Mouse (Mus musculus) neutrophil, adult 5-6 weeks (primary cell): ENCODE measurements around the gene Nmnat2. TPM values are rescaled to one million over a fixed set of nuclear protein-coding genes. Genes with fewer than 3 reads are reported as not detected.

Source experiments
- ATAC-seq: fragments of 151-379, 151-347 bp; 2 replicates; pipeline ENCODE4 v1.8.0; 2017; ENCODE audit warnings: mild to moderate bottlenecking, moderate TSS enrichment; ENCODE audit not compliant: insufficient number of reproducible peaks, poor library complexity, low FRiP score, severe bottlenecking; ENCODE audit errors: extremely low read depth
- total RNA-seq: library from RNA; stranded (forward); fragments of 200-1000 nt; gene quantifications from 2 replicates; pipeline ENCODE4 v1.2.3, GENCODE M21; 2017

Nmnat2 gene
- total RNA-seq, 1 experiment from 2014 or later: 0.12 TPM

DNA sequence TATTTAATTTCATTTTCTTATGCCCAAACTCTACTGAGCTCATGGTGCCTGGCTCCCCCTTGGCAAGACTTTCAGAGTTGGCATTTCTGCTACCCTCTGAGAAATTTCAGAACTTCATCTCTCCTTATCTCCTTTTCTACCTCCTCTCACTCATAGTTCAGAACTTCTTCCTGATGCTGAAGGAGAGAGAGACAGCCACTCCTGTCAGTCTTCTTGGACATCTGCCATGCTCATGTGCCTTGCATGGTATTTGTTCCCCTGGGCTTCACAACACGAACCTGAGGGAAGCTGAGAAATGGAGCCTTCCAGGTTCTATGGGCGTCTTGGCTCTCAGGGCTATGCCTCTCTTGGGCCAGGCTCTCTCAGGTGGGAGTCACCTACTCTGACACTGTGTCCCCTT, 87.5 kb downstream of the Nmnat2 start:
- no peak for ATAC-seq

DNA sequence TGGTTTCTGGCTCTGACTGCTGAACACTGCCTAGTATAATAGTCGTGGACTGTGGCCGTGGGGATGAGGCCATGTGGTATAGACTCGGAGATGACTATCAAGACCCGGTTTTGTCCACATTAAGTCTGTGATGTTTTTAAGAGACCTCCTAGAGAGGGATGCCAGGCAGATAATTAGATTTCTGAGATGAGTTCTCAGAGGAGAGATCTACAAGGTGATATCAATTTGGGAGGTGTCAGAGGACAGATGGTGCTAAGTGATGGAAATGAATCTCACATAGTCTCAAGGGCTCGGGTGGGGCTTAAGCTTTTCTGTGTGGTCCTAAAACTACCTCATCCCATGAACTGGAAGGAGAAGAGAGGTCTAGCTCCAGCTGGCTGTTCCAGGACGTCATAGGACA, 88.5 kb downstream of the Nmnat2 start:
- no peak for ATAC-seq

DNA sequence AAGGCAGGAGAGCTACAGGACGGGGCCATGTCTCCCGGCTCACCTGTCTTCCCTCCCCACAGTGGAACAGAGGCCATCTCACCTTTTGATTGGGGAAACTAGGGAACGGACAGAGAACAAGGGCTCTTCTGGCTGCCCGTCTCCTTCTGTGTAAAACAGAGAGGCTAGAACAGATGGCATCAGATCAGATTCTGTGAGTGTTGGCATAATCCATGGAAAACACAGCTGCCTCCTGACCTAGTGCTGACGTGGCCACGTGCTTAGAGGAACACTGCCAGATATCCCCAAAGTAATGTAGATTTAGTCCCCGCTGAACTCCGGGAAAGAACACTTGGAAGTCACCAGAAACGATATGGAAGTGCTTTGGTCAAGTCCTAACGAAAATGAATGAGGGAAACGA, 90.6 kb downstream of the Nmnat2 start:
- no peak for ATAC-seq

DNA sequence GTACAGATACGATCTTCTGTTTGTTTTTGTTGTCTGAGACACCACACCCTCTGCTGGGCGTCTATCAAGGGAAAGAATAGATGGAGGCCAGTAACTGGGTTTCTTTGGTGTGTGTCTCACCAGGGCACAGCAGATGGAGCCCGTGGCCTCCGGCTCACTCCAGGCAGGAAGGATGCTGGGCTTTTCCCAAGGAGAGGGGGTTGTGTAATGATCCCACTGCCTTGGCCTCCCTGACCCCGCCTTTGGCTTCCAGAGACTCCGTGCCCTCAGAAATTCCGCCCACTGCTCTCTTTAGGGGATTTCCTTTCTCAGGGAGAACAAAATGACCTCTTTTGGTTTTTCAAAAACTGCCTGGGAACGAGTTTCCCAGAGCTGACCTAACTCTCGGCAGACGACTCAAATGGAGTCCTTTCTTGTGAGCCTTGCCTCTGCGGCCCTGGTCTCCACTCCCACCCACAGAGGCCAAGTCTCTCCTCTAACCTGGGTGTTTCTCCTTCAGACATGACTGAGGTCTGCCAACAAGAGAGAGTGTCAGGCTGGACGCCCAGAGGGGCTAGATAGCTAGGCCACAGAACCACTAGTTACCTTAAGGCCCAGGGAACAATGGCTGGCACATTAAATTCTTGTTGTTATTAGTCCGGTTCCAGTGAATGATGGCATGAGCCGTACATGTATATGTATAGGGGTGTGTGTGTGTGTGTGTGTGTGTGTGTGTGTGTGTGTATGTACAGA, 93.5 kb downstream of the Nmnat2 start:
- ATAC-seq: no peak

DNA sequence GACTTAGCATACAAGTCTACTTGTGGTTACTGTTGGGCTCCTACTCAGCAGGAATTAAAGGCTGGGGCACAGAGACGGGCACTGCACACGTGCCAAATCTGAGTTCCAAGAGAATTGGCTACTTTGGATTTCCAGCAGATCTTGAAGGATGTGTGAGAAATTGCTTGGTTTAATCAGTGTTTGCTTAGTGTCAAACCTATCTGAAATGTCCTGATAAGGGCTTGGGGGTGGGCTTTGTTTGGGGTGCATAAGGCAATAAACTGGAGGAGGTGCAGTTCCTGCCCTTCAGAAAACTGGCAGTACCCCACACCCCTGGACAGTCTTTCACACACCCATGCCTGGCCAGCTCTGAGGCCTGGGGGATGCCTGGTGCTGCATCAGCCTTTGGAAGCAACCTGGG, 94.7 kb downstream of the Nmnat2 start:
- no peak for ATAC-seq

DNA sequence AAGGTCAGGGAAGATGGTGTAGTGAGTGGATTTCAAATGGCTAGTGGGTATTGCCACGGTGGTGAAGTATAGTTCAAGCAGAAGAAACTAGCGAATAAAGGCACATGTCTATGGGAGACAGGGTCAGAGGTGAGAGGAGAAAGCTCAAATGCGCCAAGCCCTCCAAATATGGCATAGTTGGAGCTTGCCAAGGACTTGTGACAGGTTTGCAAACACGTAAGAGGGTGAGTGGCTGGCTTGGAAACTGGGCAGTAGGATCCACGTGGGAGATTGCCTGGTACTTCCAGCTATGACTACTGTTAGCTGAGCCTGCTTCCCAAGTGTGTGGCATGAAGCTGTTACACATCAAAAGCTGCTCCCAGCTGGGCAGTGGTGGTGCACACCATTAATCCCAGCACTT, 96.7 kb downstream of the Nmnat2 start:
- ATAC-seq: no peak

DNA sequence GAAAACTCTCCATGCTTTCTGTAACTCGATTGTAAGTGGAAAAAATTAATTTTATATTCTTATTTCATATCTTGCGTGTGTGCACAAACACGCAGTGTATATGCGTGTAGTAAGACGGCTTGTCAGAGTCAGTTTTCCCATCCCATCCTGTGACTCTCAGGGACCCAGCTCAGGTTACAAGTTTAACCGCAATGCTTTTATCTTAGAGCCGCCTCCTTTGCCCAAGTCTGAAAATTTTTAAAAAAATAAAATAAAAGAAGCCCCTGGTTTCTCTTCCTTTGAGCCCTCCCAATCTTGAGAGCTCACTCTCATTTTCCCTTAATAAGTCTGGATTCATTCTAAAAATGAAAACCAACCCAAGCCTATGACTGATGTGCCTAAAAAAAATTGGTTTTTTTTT, 98.8 kb downstream of the Nmnat2 start:
- ATAC-seq: no peak

DNA sequence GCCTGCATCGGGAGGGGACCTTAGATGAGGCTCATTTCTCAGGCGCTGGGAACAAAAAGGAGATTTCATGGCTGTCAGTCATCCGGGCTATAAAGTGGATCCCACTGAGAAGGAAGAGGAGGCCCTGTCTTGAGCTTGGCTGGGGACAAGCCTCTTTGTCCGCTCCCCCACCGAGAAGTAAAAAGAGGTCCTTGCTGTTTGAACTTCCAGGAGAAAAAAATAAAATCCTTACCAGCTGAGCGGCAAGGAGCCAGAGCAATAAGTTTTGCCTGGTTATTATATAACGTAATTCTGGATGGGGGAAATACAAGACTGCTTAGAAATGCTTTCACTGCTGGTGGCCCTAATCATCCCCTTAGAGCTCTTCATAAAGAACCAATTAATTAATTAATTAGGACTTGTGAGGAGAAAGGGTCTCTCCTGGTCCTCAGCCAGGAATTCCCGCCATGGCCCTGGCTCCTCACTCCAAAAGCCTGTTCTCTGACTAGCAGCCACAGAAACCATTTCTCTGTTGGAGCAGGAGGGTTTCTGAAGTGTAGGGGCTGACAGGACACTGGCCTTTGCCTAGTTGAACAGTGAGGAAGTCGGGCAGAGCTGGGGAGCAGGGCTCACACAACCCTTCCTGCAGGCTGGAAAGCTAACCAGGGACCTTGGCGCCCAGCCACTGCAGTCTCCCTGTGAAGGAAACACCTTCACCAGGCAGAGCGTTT, 99.5 kb downstream of the Nmnat2 start:
- ATAC-seq: no peak

DNA sequence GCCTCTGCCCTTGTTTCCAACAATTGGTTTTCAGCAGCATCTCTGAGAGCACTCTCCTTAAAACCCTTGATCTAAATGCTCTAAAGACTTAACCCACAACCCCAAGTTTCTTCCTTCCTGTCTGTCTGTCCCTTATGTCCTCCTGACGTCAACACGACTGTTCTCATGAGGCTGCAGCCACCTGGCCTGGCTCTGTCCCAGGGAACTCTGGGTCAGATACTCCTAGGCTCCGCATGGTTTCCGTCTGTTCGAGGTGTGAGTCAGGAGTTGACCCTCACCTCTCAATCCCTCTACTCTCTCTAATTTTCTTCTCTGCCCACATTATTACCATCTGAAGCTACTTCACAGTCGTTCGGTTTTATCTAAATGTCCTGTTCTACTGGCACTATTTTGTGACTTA, 103.5 kb downstream of the Nmnat2 start:
- ATAC-seq: no peak

DNA sequence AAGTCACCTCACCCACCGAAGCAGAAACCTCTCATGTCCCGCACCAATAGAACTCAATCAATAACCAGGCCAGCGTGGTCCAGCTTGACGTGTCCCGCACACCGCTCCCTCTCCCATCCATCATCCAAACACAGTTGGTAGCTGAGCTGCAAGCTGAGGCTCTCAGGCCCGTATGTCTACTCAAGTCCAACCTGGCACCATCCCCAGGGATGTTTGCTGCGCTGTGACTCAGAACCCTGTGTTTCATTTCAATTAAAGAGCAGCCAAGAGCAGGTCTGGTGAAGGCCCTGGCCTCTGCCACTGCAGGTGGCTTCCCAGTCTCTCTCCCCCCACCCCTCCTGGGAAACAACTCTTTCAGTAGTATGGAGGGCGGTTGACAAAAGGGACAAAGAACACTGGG, 104.8 kb downstream of the Nmnat2 start:
- no peak for ATAC-seq

DNA sequence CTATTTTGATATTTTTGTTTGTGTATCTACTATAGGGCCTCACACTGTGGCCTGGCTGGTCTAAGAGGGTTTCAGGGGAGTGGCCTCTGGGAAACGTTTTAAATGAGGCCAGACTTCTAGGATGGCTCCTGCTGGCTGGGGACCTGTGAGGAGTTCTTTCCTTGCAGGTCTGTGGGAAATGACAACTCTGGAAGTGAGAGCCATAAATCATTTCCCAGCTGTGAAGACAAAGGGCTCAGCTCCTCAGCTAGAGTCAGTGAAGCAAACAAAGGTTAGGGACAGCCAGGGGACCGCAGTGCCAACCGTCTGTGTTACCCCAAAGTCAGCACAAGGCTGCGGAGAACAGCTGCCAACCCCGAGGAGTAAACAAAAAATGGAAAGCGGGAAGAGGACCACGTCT, 107.8 kb downstream of the Nmnat2 start:
- no peak for ATAC-seq

DNA sequence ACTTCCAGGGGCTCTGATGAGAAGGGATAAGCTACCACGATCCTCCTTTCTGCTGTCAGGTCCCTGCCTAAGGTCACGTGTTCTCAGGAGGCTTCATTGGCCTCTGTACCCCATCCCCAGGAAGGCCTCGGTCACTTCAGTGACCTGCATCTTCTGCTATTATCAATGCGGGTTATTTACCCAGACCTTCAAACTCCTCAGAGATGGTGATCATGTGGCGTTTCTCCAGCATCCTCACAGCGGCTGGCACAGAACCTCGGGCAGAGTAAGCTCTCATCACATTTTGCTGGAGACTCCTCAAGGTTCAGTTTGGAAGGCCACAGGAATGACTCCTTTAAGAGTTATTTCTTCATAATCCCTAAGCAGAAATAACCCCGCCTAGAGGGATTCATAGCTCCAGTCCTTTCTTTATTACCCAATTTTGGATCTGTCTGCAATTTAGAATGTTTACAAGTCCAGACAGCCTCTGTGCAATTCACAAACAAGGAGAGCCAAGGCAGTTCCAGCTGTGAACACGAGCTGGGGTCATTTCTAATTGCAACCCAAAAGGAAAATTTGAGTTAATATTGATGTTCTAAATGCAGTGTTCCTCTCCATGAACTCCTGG, 110.1 kb downstream of the Nmnat2 start:
- no peak for ATAC-seq

DNA sequence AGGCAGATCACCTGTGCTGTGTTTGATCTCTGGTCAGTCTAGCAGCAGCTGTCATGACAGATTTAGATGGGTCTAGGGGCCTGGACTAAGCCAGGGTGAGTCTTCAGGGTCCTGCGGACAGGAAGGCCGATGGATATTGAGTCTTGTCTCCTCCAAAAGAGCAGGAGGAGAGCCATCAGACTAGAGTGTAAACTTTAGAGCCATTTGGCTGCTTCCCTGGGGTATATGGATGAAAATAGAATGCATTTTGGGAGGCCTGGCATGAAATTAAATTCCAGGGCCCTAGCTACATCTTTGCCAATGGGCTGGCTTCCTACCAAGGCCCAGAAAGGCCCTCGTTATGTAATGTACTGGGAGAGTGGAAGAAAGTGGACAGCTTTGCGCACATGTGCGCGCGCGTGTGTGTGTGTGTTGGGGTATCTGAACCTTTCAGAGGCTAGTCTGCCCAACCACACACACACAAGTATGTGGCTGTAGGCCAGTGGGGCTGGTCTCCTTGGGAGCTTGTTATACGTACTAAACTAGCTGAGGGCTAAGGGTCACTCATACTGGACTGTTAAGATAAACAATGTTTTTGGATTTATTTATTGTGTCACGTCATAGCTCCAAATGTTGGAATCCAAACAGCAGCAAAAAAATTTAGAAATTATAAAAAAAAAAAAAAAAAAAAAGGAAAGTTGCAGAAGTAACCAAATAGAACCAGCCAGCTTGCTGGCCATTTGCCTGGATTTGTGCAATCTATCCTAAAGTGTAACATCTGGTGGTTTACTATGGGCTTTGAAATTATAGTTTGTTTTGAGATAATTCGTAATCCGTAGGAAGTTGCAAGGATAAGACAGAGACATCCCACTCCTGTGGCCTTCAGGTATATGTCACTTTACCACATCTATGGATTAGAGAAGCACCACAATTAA, 110.9 kb downstream of the Nmnat2 start:
- ATAC-seq: no peak

DNA sequence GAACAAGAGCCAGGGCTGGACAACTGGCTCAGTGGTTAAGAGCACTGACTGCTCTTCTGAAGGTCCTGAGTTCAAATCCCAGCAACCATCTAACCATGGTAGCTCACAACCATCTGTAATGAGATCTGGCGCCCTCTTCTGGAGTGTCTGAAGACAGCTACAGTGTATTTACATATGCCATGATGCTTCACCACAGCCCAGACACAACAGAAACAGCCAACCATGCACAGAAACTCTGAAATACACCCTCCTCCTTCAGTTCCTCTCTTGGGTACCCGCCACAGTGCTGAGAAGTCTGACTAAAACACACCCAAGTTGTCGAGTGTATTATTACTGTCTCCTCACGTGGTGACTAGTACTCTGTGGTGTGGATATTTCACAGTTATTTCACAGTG, 111.6 kb downstream of the Nmnat2 start:
- ATAC-seq: no peak

DNA sequence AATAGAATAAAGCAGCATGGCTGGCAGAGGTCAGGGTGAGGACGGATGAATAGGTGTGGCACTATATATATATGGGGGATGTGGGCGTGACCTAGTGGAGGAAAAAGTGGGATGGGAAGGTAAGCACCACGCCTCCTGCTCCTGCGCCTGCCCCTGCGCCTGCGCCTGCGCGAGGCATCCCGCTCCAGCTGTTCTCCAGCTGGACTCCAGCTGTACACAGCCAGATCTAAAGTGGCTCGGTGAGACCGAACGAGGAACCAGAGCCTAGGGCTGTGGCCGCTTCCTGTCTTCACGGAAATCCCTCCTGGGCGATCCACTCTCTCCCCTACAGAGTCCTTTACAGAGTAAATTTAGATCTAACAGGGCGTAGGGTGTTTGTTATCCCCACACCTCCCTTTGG, 116.8 kb downstream of the Nmnat2 start:
- ATAC-seq: no peak

DNA sequence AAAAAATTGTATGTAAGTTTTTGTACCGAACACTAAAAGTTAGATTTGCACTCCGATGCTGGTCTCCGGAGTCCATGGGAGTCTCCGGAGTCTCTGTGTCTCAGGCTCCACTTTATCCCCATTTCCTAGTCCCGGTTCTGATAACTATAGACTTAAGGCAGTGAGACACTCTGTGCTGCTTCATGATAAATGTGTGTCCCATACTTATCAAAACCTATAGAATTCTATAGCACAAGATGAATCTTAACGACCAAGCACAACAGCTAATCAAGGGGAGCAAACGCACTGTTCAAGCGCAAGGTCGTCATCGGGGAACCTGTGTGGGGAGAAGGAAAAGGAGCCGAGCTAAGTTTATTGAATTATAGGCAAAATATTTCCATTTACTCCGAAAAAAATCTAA, 117.2 kb downstream of the Nmnat2 start:
- no peak for ATAC-seq

DNA sequence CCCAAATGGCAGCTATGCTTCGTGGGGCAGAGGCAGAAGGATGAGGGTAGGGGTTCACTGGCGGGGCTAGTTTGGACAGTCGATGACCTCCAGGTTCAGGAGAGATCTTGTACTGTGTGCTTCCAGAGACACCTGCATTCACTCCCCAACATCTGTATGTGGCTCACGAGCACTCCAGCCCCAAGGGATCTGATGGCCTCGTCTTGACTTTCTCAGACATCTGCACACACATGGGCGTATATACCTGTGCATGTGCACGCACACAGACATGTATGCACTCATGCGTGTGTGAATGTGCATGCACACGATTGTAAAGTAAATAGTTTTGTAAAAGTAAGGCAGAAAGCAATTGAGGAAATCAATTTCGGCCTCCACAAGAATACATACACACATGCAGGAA, 117.9 kb downstream of the Nmnat2 start:
- ATAC-seq: no peak

DNA sequence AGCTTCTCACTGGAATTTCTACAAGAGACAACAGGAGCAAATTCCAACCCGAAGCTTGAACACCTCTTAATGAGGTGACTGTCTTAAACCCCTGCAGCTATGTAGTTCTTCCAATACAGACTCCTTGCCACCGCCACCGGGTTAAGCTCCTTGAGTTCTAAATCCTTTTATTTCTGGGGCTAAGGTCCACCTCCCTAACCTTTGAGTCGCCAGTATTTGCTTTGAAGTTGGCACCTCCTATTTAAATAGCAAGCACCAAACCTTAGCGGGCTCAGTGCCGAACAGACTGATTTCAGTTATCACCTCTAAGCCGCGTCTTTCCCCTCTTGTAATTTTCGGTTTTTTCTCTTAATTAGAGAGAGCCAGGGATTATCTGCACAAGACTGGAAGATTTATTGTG, 118.6 kb downstream of the Nmnat2 start:
- no peak for ATAC-seq

DNA sequence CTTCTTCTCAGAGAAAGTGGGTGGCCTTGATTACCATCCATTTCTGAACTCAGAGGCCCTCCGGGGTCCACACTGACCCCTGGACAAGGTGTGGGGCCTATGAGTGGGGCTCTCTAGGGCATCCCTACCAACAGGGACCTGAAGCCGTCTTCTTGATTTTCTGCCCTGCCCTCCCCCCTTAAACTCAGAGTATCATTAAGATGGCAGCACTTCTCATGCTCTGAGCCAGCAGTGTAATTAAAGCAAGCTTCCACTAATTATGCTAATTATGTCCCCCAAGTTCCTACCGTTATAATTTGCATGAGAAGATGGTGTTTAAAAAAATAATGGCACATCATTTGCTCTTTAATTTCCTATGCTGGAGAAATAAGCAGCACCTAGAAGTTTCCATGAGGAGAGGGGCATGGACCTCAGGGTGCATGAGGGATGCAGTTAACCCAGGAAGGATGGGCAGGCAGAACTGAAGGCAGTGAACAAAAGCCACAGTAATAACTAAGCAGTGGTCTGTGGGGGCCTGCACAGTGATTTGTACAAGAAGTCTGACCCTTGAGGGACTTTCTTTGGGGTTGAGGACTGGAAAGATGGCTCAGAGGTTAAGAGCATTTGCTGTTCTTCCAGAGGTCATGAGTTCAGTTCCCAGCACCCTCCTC, 120.4 kb downstream of the Nmnat2 start:
- no peak for ATAC-seq
